Mouse (Mus musculus) CD4-positive, CD25-positive, alpha-beta regulatory T cell, adult 2 months (primary cell): ENCODE data around the gene Slc6a6.

Source experiments
- DNase-seq: peaks from one replicate; pipeline ENCODE4 v3.0.0-alpha.2; 2012; ENCODE audit warnings: low read depth, low spot score

The Slc6a6 gene

DNA sequence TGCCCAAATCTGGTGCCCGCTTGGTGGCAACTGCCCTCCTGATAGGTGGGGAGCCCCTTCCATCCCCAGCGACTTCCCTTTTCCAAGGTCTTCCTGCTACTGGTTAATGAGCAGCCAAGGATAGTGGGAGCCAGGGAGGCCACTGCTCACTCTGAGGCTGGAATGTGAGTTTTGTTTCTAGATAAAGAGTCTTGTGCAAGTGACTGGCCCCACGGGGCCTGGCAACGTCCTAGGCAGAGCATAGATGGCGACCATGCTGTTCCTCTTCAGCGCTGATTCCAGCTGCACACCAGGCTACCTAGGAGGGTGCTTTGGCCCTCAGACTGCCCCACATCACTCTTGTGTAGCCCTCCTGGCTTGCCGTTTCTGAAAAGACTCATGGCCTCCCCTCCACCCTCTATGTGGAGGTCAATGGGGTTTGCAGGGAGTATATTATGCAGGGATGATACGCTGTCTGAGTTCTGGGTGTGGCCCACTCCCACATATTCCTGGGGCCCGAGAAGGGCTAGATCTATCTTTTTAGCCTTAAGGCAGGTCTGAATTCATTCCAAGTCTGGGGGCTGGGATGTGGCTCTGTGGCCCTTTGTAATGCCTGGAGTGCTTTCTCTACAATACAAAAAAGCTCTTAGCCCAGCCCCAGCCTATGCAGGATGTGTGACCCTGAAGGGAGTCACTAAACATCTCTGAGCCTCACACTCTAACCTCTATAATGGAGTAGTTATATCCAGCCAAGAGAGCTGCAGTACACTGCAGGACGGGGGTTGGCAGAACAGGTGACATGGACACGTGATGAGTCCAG lies 17.2 kb downstream of the Slc6a6 start:
- DNase-seq = no peak

DNA sequence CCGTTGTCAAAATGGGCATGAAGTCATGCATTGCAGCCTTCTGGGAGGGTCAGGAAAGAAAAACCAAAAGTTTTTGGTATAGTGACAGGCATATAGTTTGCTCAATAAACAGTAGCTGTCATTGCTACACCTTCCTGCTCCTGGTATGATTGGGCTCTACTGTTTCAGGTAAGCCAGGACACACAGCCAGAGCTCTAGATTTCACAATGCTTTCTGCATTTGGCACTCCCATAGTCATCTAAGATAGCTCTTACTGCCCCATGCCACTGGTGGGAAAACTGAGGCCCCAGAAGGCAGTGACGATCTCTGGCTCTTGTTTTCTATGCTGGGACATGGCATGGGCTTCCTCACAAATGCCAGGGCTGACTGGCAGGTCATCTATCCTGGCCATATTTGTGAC lies 19.6 kb downstream of the Slc6a6 start:
- no peak for DNase-seq

DNA sequence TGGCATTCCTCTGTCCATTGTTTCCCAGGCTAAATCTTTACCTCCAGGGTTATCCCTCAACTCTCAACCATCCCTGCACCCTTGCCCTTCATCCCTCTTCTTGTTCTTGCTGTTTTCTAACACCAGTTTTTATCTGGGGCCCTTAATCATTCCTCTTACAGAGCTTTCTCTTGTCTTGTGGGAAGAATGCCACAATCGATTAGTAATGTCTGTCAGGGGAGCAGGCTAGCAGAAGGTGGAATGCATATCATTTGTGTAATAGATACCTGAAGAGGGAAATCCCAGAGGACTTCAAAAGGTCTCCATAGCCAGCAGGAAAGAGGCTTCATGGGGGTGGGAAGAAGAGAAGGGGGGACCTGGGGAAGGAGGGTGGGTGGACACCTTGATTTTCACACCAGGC lies 20.6 kb downstream of the Slc6a6 start:
- no peak for DNase-seq

DNA sequence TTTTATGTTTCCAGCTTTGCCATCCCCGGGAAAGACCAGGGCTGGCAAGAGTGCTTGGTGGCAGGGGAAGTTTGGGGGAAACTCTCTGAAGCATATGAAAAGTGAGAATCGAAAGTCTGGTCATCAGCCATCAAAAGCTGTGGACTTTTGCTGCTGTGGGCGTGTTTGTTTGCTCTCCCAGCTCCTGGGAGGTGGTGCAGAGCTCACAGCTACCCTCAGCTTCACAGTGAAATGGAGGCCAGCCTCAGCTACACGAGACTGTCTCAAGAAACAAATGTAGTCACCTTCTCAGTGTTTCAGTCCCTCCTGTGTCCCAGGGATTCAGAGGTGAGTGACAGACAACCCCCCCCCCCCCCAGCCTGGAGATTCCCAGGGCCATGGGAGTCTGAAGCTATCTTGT lies 21.8 kb downstream of the Slc6a6 start:
- DNase-seq = peak; percentile 29

DNA sequence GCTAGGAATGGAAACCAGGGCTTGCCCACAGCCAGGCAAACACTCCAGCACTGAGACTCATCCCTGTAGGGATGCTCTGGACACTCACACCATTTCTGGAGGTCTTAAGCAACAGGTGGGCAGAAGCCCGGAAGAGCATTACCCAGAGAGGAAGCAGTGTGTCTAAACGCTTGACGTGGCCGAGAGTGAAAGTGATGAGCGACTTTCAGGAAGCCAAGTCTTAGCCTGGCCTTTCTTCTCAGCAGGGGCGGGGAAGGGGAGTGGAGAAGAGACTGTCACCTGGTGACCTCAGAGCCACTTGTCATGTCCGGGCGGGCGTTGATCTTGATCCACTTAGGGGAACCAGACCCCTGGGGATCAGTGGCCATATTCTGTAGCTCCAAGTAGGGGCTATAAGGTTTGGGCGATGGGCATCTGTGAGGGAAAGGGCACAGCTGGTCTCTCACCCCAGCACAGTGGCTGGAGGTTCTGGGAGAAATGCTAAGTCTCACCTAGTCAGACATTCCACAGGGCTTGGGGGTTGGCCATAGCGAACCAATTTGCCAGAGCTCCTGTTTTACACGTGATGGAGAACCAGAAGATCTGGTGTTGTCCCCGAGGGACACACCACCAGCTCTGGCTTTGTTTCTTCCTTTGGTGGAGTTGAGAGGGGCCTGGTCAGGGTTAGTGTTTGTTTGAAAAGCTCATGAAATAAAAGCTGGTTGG lies 22.4 kb downstream of the Slc6a6 start:
- DNase-seq = peak; percentile 75

DNA sequence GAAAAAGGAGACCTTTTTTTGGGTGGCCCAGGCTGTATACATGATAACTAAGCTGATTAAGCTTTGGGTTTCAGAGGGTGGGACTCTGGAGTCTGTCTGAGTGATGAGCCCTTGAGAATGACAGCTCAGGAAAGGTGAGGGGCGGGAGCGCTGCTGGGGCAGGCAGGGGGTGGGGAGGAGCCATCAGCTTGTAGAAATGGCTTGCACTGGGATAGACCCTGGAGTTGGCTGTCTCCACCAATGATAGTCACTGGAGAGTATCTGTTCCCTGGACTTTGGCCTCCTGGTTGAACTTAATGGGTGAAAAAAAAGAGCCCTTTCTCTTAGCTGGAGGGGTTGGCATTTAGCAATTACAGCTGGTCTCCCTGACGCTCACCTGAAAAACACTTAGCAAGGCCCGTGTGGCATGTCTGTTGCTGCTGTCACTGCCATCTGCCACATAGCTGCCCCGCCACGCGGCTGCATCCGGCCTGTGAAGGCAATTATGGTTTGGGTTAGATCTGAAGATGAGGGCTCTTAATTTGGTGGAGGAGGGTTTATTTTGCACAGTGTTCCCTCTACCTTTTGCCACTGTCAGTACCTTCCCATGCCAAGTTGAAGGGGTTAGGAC lies 23.5 kb downstream of the Slc6a6 start:
- DNase-seq = peak; percentile 38

DNA sequence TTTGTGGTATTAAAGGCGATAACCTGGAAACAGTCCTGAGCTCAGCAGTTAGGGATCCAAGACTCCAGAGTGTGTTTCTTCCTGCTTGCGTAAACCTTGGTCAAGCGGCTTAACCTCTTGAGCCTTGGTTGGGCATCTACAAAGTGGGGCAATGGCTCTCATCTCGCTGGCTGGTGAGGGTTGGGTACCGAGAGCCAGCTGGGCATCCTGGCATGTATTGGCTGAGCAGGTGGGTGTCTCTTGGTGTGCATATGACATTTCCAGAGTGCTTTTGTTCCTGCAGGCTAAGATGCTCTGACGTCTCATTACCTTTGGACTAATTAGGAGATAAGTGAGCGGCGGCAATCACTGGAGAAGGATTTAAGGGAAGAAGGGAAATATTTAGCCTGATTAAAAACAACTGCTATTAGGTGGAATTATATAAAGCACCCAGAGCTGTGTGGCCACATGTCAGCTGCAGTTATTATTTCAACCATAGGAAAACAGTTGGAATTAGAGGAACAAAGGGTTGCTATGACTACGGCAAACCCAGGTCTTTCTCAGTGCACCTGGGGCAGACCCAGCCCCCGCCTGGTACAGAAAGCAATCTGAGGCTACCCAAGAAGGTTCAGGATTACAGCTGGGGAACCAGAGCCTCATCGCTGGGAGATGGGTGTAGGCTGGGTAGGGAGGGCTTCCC lies 24.2 kb downstream of the Slc6a6 start:
- no peak for DNase-seq

DNA sequence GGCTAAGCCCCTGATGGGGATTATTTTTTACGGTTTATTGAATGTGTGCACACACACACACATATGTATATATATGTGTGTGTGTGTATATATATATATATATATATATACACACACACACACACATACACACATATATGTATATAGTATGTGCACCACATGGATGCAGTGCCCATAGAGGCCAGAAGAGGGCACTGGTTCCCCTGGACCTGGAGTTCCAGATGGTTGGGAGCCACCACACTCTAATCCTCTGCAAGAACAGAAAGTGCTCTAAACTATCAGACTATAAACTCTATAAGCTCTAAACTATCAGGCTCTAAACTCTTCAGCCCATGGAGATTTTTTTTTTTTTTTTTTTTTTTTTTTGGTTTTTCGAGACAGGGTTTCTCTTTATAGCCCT lies 25.1 kb downstream of the Slc6a6 start:
- DNase-seq = peak; percentile 34

DNA sequence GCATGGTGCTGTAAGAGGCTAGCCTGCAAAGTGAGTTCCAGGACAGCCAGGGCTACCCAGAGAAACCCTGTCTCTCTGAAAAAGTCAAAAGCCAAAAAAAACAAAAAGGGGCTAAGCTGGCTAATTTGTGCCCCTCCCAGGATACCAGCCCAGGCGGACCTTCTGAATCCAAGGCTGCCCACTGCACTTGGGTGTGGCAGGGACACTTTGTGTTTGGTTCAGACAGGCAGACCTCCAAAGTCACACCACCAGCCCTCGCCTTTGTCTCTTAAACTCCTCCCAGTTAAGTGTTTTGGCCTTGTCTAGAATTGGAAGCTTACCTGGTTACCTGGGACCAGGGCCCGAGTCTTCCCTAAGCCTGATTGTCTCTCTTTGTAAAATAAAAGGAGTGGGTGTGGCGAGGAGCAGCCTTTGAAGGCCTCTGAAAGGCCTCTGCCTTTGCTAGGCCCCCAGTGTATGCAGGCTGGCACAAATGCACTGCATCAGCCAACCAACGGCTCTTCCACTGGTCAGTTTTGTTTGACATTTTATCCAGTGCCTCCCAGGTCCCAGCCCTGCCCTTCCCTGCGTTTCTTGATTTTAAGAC lies 26.6 kb downstream of the Slc6a6 start:
- no peak for DNase-seq

DNA sequence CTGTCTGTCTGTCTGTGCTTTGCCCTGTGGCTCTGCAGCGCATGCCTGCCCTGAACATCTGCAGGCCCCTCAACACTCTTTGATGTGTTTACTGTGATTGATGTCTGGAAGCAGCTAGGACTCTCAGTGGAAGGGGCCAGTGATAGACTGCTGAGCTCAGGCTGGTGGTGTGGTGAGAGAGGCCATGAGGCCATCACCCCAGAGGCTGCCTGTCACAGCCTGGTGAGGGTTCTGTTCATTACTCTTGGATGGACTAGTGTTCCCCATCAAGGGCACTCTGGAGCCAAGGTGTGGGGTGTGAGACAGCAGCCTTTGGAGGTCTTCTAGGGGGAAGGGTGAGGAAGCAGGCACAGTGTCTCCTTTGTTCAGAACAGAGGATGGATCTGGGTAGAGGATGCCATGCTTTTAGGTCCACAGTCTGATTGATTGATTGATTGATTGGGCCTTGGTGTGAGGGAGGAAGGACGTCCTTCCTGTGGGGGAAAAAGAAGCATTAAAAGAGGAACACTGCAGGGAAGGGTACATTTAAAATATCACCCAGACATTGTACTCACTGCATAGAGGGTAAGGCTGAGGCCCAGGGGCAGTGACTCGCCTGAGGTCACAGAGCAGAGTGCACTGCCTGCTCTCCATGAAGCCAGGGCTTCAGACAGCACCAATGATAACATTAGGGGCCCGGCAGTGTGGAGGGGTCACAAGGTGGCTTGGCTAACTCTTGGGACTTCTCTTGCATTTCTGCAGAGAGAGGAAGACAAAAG lies 28.4 kb downstream of the Slc6a6 start:
- no peak for DNase-seq

DNA sequence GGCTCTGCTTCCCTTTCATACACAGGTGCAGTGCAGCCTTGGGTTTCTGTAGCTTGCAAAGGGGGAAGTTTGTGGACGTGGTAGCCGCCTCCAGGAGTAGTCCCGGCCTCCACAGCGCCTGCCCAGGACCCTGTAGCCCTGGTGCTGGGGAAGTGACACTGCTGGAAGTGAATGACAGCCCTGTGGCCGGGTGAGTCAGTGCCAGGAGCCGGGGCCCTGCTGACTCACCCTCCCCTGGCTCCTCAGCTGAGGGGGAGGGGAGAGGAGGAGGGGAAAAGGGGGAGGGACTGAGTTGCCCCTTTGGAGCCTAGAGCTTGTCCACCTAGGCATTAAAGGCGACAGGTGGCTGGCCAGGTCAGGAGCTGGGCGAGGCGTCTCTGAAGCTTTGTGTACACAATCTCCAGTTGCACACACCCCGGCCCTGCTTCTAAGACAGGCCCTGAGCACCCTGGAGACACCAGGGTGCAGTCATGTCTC lies 29.0 kb downstream of the Slc6a6 start:
- peak; percentile 11 for DNase-seq

DNA sequence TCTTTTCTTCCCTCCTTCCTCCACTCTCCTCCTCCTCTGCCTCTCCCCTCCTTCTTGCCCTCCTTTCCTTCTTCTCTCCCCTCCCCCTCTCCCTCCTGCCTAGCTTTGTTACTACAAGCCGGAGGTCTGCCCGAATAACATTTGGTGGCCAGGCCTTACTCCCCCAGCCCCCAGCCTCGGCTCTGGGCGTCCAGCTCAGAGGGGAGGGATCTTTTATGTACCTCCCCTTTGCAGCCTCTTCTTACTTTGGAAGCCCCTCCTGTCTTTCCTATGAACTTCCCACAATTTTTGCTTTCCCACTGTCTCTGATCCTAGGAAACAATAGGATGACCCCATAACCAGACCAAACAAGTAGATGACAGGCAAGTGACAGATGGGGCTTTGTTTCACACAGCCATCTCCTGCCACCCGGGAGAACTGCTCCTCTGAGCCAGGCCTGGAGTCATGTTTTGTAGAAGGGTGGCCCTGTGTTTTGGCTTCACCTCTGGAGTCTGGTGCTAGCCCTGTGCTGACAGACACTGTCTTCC lies 29.6 kb downstream of the Slc6a6 start:
- no peak for DNase-seq

DNA sequence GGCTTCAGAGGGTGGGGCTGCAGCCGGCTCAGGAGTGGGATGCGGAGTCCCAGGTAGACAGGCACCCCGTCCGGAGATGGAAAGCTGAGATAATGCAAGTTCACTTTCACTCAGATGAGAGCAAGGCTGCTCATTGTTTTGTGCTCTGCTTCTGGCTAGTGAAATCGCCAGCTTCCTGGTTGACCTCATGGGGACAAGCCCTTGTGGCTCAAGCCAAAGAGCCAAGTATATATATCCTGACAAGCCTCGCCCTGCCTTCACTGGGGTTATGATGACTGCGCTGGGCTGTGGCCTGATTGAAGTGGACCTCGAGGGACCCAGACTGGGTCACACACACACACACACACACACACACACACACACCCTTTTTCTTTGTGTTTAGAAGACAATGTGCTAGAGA lies 31.2 kb downstream of the Slc6a6 start:
- DNase-seq = no peak

DNA sequence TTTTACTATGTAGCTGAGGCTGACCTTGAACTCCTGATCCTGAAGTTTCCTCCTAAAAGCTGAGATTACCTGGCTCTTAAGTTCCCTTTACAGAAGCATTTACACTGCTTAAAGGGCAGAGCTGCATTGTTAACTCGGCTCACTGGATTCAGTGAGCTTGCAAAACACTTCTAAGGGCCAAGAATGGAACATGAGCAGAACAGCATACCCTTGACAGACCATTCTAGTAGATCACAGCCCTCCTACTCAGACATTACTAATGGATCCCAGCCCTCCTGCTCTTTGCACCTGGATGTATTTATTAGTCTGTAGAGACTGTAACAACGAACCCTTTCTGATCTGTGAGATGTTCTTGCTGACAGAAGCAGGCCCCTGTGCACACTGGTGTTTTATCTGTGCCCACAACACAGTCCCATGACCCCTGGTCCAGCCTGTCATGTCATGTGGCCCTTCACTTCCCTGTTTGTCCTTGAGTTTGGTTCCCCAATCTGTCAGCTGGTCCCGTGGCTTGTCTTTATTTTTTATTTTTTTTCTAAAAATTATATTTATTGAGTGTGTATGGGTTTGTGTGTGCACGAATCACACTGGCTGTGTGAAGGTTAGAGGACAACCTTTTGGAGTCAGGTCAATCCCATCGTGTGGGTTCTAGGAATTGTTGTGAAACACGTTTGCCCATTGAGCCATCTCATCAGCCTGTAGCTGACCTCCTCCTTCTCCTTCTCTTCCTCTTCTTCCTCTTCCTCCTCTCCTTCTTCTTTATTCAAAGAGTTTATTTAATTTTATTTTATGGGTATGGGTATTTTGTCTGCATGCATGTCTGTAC lies 32.3 kb downstream of the Slc6a6 start:
- no peak for DNase-seq

DNA sequence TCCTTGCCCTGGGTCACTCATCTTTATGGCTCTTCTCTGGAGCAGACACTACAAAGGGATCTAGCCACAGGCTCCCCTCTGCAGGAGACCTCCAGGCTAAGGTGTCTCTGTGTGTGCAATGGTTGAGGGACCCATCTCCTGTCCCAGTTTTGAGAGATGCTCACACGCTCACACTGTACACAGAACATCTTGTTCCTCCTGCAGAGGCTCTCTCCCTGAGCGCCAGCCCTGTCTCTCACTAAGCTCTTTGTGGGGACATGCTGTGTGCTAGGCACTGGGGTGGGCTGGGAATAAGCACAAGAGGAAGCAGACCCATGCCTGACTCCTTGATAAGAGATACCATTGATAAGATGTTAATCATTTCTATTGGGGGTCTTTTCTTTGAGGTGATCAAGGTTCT lies 34.2 kb downstream of the Slc6a6 start:
- DNase-seq = no peak

DNA sequence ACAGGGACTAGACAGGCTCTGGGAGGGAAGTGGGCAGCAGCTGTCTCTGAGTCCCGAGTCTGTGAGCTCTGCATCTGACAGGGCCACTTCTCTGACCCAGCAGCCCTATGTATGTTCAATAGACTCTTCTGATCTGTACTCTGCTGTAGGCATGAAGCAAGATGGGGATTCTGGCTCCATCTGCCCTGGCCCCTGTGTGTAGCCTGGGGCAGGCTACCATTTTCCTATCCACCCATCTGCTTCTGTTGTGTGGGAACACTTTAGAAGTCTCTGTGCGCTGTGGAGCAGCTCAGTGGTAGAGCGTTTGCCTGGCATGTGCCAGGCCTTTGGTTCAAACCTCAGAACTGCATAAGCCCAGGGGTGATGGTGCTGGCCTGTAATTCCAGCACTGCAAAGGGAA lies 34.8 kb downstream of the Slc6a6 start:
- no peak for DNase-seq

DNA sequence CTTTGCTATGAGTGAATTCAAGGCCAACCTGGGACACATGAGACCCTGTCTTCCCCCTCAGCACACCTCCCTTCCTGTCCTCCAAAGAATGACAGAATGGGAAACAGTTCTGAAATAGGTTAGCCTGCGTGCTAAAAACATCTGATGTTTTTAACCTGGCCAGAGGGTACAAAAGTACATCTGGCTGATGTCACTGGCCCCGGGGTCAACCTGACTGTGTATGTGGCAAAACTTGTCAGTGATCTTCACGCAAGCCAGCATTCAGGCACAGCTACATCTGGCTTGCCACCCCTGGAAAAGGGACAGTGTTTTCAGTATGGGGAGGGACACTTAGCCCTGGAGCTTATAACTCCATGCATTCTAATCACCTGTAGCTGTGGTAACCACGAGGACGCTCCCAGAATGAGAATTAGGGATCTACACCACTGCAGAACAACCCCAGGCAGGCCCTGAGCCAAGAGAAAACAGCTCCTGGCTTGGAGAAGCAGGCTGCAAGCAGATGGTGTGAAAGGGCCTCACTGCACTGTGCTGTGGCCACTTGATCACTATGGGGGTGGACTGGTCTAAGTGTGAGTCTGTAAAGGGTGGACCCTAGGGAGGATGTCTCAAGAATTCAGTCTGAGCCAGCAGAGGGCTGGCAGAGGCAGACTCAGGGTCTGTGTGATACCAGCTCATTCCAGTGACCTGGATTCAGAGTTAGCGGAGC lies 35.3 kb downstream of the Slc6a6 start:
- no peak for DNase-seq

DNA sequence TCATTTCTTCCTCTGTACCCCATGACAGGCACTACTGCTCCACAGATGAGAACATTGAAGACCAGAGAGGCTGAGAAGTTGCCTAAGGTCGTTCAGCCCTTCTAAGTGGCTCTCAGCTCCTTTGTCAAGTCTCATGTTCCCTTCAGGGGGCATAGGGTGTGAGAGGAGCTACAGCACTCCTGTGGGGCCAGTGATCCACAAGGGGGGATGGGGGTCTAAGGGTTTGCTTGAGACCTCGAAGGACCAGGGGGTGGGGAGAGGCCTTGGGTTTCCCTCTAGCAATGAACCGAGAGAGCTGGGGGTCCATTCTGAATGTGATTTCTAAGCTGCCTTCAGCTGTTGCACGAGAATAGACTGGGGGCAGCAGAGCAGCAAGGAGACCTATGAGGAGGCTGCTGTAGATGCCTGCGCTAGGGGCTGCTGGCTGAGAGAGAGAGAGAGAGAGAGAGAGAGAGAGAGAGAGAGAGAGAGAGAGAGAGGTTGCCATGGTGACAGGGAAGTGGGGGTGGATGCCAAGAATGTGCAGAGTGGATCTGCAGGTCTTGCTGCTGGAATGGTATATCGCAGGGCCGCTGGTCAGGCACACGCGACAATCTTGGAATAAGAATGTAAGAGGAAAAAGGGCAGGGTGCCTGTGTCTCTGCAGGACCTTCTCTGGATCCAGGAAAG lies 36.1 kb downstream of the Slc6a6 start:
- DNase-seq = no peak
